Comparison of ENCODE assay signal across 10 mouse cellular contexts in the genomic region with DNA sequence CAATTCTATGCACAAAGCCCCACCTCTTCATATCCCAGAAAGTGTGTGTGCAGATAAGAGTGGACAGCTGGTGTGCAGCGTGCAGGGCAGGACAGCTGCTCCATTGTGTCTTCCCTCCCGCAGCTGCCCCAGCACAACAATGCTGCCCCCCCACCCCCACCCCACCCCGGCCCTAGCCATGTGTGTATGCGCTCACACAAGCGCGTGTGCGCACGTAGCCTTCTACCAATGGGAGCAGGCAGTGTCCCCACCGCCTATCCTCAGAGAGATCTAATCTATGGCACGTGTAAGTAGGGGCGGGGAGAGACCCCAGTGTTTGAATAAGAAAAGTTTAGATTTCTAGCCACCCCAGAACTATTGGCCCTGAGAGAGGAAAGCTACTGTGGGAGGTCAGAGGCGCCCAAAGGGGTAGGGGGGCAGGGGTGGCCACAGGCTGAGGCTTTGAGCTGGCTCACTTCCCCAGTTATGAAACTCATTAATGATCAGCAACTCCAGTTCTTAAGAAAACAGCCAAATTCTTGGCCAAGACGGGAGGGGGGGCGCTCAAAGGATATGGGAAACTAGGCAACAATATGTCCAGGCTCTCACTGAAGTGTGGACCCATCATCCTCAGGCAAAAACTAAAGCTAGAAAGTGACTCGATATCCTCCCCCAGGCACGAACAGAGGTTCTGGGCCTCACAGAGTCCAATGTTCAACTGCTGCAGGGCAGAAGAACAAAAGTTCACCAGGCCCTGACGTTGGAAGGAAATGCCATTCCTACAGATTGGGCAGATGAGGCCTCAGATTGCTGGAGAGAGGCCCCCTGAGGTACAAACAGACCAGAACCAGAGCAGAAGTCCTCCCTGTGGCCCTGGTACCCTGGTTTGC. TPM values are rescaled to one million over a fixed set of nuclear protein-coding genes. Genes with fewer than 3 reads are reported as not detected.
A peak's percentile ranks its signal among the peaks of the same experiment; 100 is the strongest.
DNase-seq lines count a peak whose midpoint lies in the region; ATAC-seq and TF ChIP-seq lines count a peak whose summit lies in the region.
"Had no signal": no experiment of that assay in that cellular context is flagged by ENCODE, and none has a peak within 500 bp of the region (broad histone marks: within the 10 kb centered on the region; RNA-seq: fewer than 3 reads in every experiment).

No protein-coding gene starts in this region.

- no peak for DNase-seq in heart, adult 9 months (ENCODE audit: low spot score in 2 of 2)
- DNase-seq in forebrain, postnatal 0 days: no peak
- DNase-seq in kidney, postnatal 36 days: peak; percentile 62 to 65
- no peak for DNase-seq in right cerebral cortex, postnatal 36 days (ENCODE audit: low spot score in 2 of 2)
- DNase-seq in spleen, adult 12 weeks (ENCODE audit: low spot score): no peak
- no peak for DNase-seq in gastrocnemius, postnatal 25 days
- DNase-seq: cerebellum, postnatal 14 days; liver, embryonic 13.5 days had no signal

- peak overlapping the region; percentile 98 for H3K4me2 ChIP-seq in heart, embryonic 11.5 days
- peak overlapping the region; percentile 97 for H3K4me2 ChIP-seq in forebrain, postnatal 0 days (ENCODE audit: low read depth)
- H3K4me2 ChIP-seq in neural tube, embryonic 14.5 days (ENCODE audit: low read depth, low read length): peak overlapping the region; percentile 89
- H3K4me2 ChIP-seq: liver, embryonic 13.5 days had no signal

- 0 out of 2 replicates have a peak overlapping the region, but pooled peaks have one; percentile 44 for H3K9ac ChIP-seq in heart, embryonic 11.5 days (ENCODE audit: low read depth, low read length)
- 0 out of 2 replicates have a peak overlapping the region, but pooled peaks have one; percentile 18 for H3K9ac ChIP-seq in forebrain, postnatal 0 days
- peak overlapping the region; percentile 3; the same call in 1 of the 2 replicates for H3K9ac ChIP-seq in neural tube, embryonic 14.5 days (replicated peaks; ENCODE audit: low read depth, low read length)
- H3K9ac ChIP-seq: liver, embryonic 13.5 days had no signal

- H3K4me3 ChIP-seq in heart, embryonic 11.5 days (ENCODE audit: low read depth, low read length): peak overlapping the region; percentile 4
- no peak overlapping the region for H3K4me3 ChIP-seq in forebrain, postnatal 0 days (ENCODE audit: low read depth, low read length)
- peak overlapping the region; percentile 83 for H3K4me3 ChIP-seq in neural tube, embryonic 14.5 days (ENCODE audit: low read depth, low read length)
- H3K4me3 ChIP-seq: liver, embryonic 13.5 days had no signal

- WGBS in heart, embryonic 11.5 days (ENCODE audit: insufficient replicate concordance): 50% methylated on average over 17 of the region's 17 CpGs
- WGBS in forebrain, postnatal 0 days: 21% methylated on average over 17 of the region's 17 CpGs
- WGBS in neural tube, embryonic 14.5 days: 22% methylated on average over 17 of the region's 17 CpGs

- H3K9me3 ChIP-seq in heart, embryonic 11.5 days (replicated peaks; ENCODE audit: control insufficient read depth, low read length): no peaks in the 10 kb centered on the region
- no peaks in the 10 kb centered on the region for H3K9me3 ChIP-seq in forebrain, postnatal 0 days (ENCODE audit: low read length)
- H3K9me3 ChIP-seq in neural tube, embryonic 14.5 days (ENCODE audit: control insufficient read depth, low read length): no peaks in the 10 kb centered on the region
- H3K9me3 ChIP-seq: liver, embryonic 13.5 days had no signal

- H3K27me3 ChIP-seq in heart, embryonic 11.5 days (ENCODE audit: control insufficient read depth, insufficient read depth, low read length): peaks cover 50% of the 10 kb centered on the region
- H3K27me3 ChIP-seq in forebrain, postnatal 0 days (ENCODE audit: insufficient read depth, low read length): no peaks in the 10 kb centered on the region
- no peaks in the 10 kb centered on the region for H3K27me3 ChIP-seq in neural tube, embryonic 14.5 days (ENCODE audit: control insufficient read depth, insufficient read depth, low read length)

- no peak for ATAC-seq in heart, embryonic 11.5 days (replicated peaks; ENCODE audit: insufficient number of reproducible peaks, low FRiP score, low TSS enrichment)
- ATAC-seq in forebrain, postnatal 0 days: peak; percentile 33
- no peak; the same call in 1 of the 2 replicates for ATAC-seq in neural tube, embryonic 14.5 days (ENCODE audit: low read depth)

- no peak for TF ChIP-seq CTCF in forebrain, postnatal 0 days (IDR thresholded peaks at IDR 0.05; ENCODE audit: low read depth)

- no peak overlapping the region for H3K27ac ChIP-seq in heart, embryonic 11.5 days (ENCODE audit: low read depth, low read length)
- no peak overlapping the region for H3K27ac ChIP-seq in forebrain, postnatal 0 days (ENCODE audit: low read depth, low read length)
- H3K27ac ChIP-seq in neural tube, embryonic 14.5 days (ENCODE audit: low read depth, low read length): no peak overlapping the region
- H3K27ac ChIP-seq: liver, embryonic 13.5 days had no signal

- peaks cover 12% of the 10 kb centered on the region; the same call in 1 of the 2 replicates for H3K4me1 ChIP-seq in heart, embryonic 11.5 days (ENCODE audit: control insufficient read depth, insufficient read depth, low read length)
- peaks cover 21% of the 10 kb centered on the region for H3K4me1 ChIP-seq in forebrain, postnatal 0 days (ENCODE audit: insufficient read depth)
- peaks cover 28% of the 10 kb centered on the region for H3K4me1 ChIP-seq in neural tube, embryonic 14.5 days (ENCODE audit: control insufficient read depth, insufficient read depth, low read length)

- H3K36me3 ChIP-seq in heart, embryonic 11.5 days (ENCODE audit: control insufficient read depth, insufficient read depth, low read length): no peaks in the 10 kb centered on the region
- peaks cover 40% of the 10 kb centered on the region for H3K36me3 ChIP-seq in forebrain, postnatal 0 days (ENCODE audit: insufficient read depth)
- H3K36me3 ChIP-seq in neural tube, embryonic 14.5 days (ENCODE audit: control insufficient read depth, insufficient read depth, low read length): peaks cover 30% of the 10 kb centered on the region

RNA-seq across cellular contexts. Expression of a gene that starts 4.5 kb away (rescaled TPM):
- 5.4 and 6.3 TPM in 2 replicates for polyA plus RNA-seq in heart, embryonic 11.5 days (2014; fragmentation: Nextera tagmentation; extraction: Ambion mirVana)
- total RNA-seq in forebrain, postnatal 0 days (2014; rRNA removed): 23.5 and 31.9 TPM in 2 replicates
- 9.9 and 12.3 TPM in 2 replicates for polyA plus RNA-seq in forebrain, postnatal 0 days (2015; fragmentation: Nextera tagmentation; extraction: Ambion mirVana)
- polyA plus RNA-seq in neural tube, embryonic 14.5 days (2014; fragmentation: Nextera tagmentation; extraction: Ambion mirVana): 15.1 and 18.8 TPM in 2 replicates
- 1 to 10 TPM; 3.4 to 3.8 TPM for total RNA-seq in gastrocnemius, postnatal 25 days (2021)

RNA-seq across cellular contexts. Expression of a gene that starts 23.8 kb away (rescaled TPM):
- 16.7 and 19.1 TPM in 2 replicates for polyA plus RNA-seq in heart, embryonic 11.5 days (2014; fragmentation: Nextera tagmentation; extraction: Ambion mirVana)
- total RNA-seq in forebrain, postnatal 0 days (2014; rRNA removed): 41.0 and 43.8 TPM in 2 replicates
- polyA plus RNA-seq in forebrain, postnatal 0 days (2015; fragmentation: Nextera tagmentation; extraction: Ambion mirVana): 29.3 and 36.3 TPM in 2 replicates
- polyA plus RNA-seq in neural tube, embryonic 14.5 days (2014; fragmentation: Nextera tagmentation; extraction: Ambion mirVana): 50.7 and 51.0 TPM in 2 replicates
- 10 to 100 TPM in 1 of 2 experiments, 1 to 10 TPM in 1; 8.6 to 10.3 TPM for total RNA-seq in gastrocnemius, postnatal 25 days (2021)

Comparison
In these comparisons a context has a peak if more than half of its experiments do, and no peak if none do; other contexts are left out.
1. DNase-seq: peak in kidney, postnatal 36 days (2 of 2); none in heart, adult 9 months (0 of 2), forebrain, postnatal 0 days (single experiment), right cerebral cortex, postnatal 36 days (0 of 2), spleen, adult 12 weeks (single experiment) and gastrocnemius, postnatal 25 days (single experiment).
2. Peak in every context shown above with its lines, with median percentiles within 50 percentile points of each other: H3K4me2 ChIP-seq and H3K9ac ChIP-seq.